Mouse (Mus musculus) ES-E14 (cell line): ENCODE results near the gene Olfr15.

Experiments
- CHD2 ChIP-seq: IDR thresholded peaks from 2 replicates; pipeline ENCODE4 v1.6.1; 2014; ENCODE audit warnings: mild to moderate bottlenecking, low read depth, low read length, inconsistent platforms
- MAFK ChIP-seq: IDR thresholded peaks from 2 replicates; pipeline ENCODE4 v1.6.1; 2014; ENCODE audit warnings: mild to moderate bottlenecking, low read depth, low read length, inconsistent platforms; ENCODE audit not compliant: insufficient read depth

GRCm38 (mm10) chr16:3885065-3885670 lies 54.5 kb downstream of the Olfr15 start:
- no peak for TF ChIP-seq MAFK
- no peak for TF ChIP-seq CHD2
